Mouse (Mus musculus) E14TG2a.4 (cell line): Measurements from ENCODE around the gene Pdgfra.

Experiments used
- CTCF ChIP-seq: conservative IDR thresholded peaks from 2 replicates; pipeline ENCODE4 v1.5.1; 2014; ENCODE audit warnings: low read length
- NANOG ChIP-seq: IDR thresholded peaks from 2 replicates; pipeline ENCODE4 v1.6.1; 2014; ENCODE audit warnings: borderline replicate concordance, low read length, mixed read lengths
- POU5F1 ChIP-seq: IDR thresholded peaks from 2 replicates; pipeline ENCODE4 v1.6.1; 2014; ENCODE audit warnings: low read length, borderline replicate concordance

DNA sequence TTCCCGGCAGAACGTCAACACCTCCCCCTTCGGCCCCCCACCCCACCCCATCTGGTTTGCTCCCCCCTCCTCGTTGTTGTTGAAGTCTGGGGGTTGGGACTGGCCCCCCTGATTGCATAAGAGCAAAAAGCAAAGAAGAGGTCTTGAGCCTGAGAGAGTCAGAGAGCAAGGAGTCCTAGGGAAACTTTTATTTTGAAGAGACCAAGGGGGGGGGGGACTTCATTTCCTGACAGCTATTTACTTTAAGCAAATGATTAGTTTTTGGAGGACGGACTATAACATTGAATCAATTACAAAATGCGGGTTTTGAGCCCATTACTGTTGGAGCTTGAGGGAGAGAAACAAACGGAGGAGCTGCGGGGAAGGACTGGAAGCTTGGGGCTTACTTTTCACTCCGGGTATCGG lies at the start of gene Pdgfra:
- TF ChIP-seq CTCF (no peak), NANOG (no peak), POU5F1 (no peak)
